Mouse (Mus musculus) intestine, embryonic 15.5 days (tissue): Measurements from ENCODE around the gene Kif13a. TPM values are rescaled to one million over a fixed set of nuclear protein-coding genes. Genes with fewer than 3 reads are reported as not detected.

Experiments used
- ATAC-seq: fragments of 200-750 bp; cut with Nextera tagmentation; 2 replicates; pipeline ENCODE4 v1.8.0; 2017; ENCODE audit warnings: moderate TSS enrichment, moderate library complexity
- H3K27ac ChIP-seq: fragments of 300-500 bp; sonication (generic); 2 replicates; pipeline ENCODE4 v1.5.1; 2015; ENCODE audit warnings: mild to moderate bottlenecking, inconsistent platforms
- H3K27me3 ChIP-seq: fragments of 300-500 bp; sonication (generic); replicated peaks from 2 replicates; pipeline ENCODE4 v1.6.1; 2015; ENCODE audit warnings: inconsistent platforms
- H3K36me3 ChIP-seq: fragments of 300-500 bp; sonication (generic); 2 replicates; pipeline ENCODE4 v1.6.1; 2015; ENCODE audit warnings: inconsistent platforms
- H3K4me1 ChIP-seq: fragments of 300-500 bp; sonication (generic); replicated peaks from 2 replicates; pipeline ENCODE4 v1.6.1; 2015; ENCODE audit warnings: inconsistent platforms
- H3K4me2 ChIP-seq: fragments of 300-500 bp; sonication (generic); replicated peaks from 2 replicates; pipeline ENCODE4 v1.6.1; 2015; ENCODE audit warnings: mild to moderate bottlenecking, inconsistent platforms
- H3K4me3 ChIP-seq: fragments of 300-500 bp; sonication (generic); replicated peaks from 2 replicates; pipeline ENCODE4 v1.5.1; 2015; ENCODE audit warnings: inconsistent platforms
- H3K9ac ChIP-seq: fragments of 300-500 bp; sonication (generic); 2 replicates; pipeline ENCODE4 v1.6.1; 2015; ENCODE audit warnings: inconsistent platforms
- H3K9me3 ChIP-seq: fragments of 300-500 bp; sonication (generic); 2 replicates; pipeline ENCODE4 v1.6.1; 2016; ENCODE audit warnings: inconsistent platforms
- WGBS: fragments of 180-500 bp; shearing (Covaris S2); methylation state at CpG from one replicate; pipeline ENCODE4 v1.1.7; 2015; 5-methylcytosine and 5-hydroxymethylcytosine counted together
- polyA plus RNA-seq: library from polyadenylated mRNA; unstranded; fragments of >200 nt; fragmentation: Nextera tagmentation; extraction: Ambion mirVana; gene quantifications from 2 replicates; pipeline ENCODE4 v1.2.1, GENCODE M21; 2015

Gene Kif13a
- polyA plus RNA-seq, 1 experiment from 2014 or later: 17.0 TPM

GRCm38 (mm10) chr13:46757946-46758345, 171.7 kb downstream of the Kif13a start:
- WGBS: 92% methylated on average over 7 of the region's 7 CpGs
- H3K27ac ChIP-seq: no peak overlapping the region

GRCm38 (mm10) chr13:46753294-46753693, 176.4 kb downstream of the Kif13a start:
- H3K9ac ChIP-seq: no peak overlapping the region
- H3K4me2 ChIP-seq: no peak overlapping the region
- WGBS: 80% methylated on average over 5 of the region's 5 CpGs
- H3K4me1 ChIP-seq: no peaks in the 10 kb centered on the region
- ATAC-seq: no peak
- H3K36me3 ChIP-seq: 0 out of 2 replicates have a peak, but pooled peaks cover 6% of the 10 kb centered on the region
- no peaks in the 10 kb centered on the region for H3K27me3 ChIP-seq
- no peaks in the 10 kb centered on the region for H3K9me3 ChIP-seq
- H3K27ac ChIP-seq: no peak overlapping the region
- no peak overlapping the region for H3K4me3 ChIP-seq

More at GRCm38 (mm10) chr13:46757946-46758345, 171.7 kb downstream of the Kif13a start:
- ATAC-seq: no peak
- H3K4me2 ChIP-seq: no peak overlapping the region
- H3K9ac ChIP-seq: no peak overlapping the region
- no peak overlapping the region for H3K4me3 ChIP-seq
- peaks cover 4% of the 10 kb centered on the region; the same call in 1 of the 2 replicates for H3K36me3 ChIP-seq
- H3K4me1 ChIP-seq: no peaks in the 10 kb centered on the region
- no peaks in the 10 kb centered on the region for H3K9me3 ChIP-seq
- no peaks in the 10 kb centered on the region for H3K27me3 ChIP-seq

- no peak for ATAC-seq
- H3K27me3 ChIP-seq: no peaks in the 10 kb centered on the region
- H3K27ac ChIP-seq: no peak overlapping the region
- no peaks in the 10 kb centered on the region for H3K9me3 ChIP-seq
- H3K4me1 ChIP-seq: no peaks in the 10 kb centered on the region
- H3K36me3 ChIP-seq: 0 out of 2 replicates have a peak, but pooled peaks cover 6% of the 10 kb centered on the region
- no peak overlapping the region for H3K4me2 ChIP-seq
- no peak overlapping the region for H3K9ac ChIP-seq
- no peak overlapping the region for H3K4me3 ChIP-seq
- 70% methylated on average over 13 of the region's 13 CpGs for WGBS
Measured at GRCm38 (mm10) chr13:46752566-46753229, 177.0 kb downstream of the Kif13a start.

DNA sequence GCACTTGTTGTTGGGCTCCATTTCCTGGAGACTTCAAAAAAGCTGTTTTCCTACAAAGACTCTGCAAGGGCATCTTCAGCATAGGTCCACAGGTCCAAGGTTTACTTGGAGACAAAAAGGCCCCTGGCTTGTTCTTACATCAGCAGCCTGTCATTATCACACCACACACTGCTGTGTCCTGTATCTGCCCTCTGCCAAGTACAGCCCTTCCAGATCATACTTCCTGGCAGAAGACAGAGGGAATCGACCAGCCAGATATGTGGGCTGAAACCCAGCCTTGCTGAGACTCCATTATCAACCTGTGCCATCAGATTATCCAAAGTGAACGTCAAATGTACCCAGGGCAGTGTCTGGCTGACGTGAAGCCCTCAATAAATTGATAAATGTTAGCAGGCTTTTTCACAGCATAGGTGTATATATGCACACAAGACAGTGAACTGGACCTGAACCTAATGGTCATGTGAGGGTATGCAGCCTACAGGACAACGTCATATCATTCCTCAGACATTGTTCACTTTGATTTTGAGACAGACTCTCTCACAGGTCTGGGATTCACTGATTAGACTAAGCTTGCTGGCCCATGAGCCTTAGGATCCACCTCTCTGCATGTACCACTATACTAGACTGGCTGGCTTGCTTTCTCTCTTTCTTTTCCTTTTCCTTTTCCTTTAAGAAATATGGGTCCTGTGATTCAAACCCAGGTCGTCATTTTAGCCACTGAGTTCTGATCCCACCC, 181.4 kb downstream of the Kif13a start:
- Histone ChIP-seq H3K27me3 (no peaks in the 10 kb centered on the region), H3K27ac (no peak overlapping the region), H3K4me3 (no peak overlapping the region), H3K9me3 (no peaks in the 10 kb centered on the region), H3K9ac (no peak overlapping the region), H3K4me1 (no peaks in the 10 kb centered on the region), H3K36me3 (0 out of 2 replicates have a peak, but pooled peaks cover 6% of the 10 kb centered on the region), H3K4me2 (no peak overlapping the region)
- WGBS: 77% methylated on average over 5 of the region's 5 CpGs
- ATAC-seq: no peak

GRCm38 (mm10) chr13:46743821-46744220, 185.8 kb downstream of the Kif13a start:
- Histone ChIP-seq H3K4me3 (no peak overlapping the region), H3K4me2 (no peak overlapping the region), H3K4me1 (no peaks in the 10 kb centered on the region), H3K9ac (no peak overlapping the region), H3K27ac (no peak overlapping the region), H3K9me3 (no peaks in the 10 kb centered on the region), H3K27me3 (no peaks in the 10 kb centered on the region), H3K36me3 (no peaks in the 10 kb centered on the region)
- no peak for ATAC-seq
- WGBS: 82% methylated on average over 8 of the region's 8 CpGs

- H3K9me3 ChIP-seq: no peaks in the 10 kb centered on the region
- H3K4me1 ChIP-seq: no peaks in the 10 kb centered on the region
- H3K27ac ChIP-seq: no peak overlapping the region
- 55% methylated on average over 2 of the region's 2 CpGs for WGBS
- H3K4me2 ChIP-seq: no peak overlapping the region
- H3K27me3 ChIP-seq: no peaks in the 10 kb centered on the region
- no peak for ATAC-seq
- H3K4me3 ChIP-seq: no peak overlapping the region
- no peaks in the 10 kb centered on the region for H3K36me3 ChIP-seq
- H3K9ac ChIP-seq: no peak overlapping the region
Measured at GRCm38 (mm10) chr13:46742367-46742766, 187.3 kb downstream of the Kif13a start.

GRCm38 (mm10) chr13:46739426-46739825, 190.2 kb downstream of the Kif13a start:
- Histone ChIP-seq H3K9ac (no peak overlapping the region), H3K36me3 (no peaks in the 10 kb centered on the region)
- WGBS: 77% methylated on average over 7 of the region's 7 CpGs

DNA sequence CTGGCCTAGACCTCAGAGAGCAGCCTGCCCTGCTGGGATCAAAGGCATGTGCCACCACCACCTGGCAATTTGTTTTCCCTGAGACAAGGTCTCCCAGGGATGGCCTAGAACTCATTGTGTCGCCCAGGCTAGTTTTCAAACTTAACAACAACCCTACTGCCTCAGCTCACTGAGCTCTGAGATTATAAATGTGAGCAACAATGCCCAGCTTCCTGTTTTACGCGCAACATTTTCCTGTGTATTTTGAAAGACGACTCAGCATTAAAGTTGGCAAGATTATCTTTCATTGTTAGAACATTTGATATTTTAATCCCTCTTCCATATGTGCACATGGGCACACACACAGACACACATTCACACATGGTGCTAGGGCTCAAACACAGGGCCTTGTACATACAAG, 192.2 kb downstream of the Kif13a start:
- WGBS: 83% methylated on average over 4 of the region's 4 CpGs
- no peak for ATAC-seq
- H3K27ac ChIP-seq: no peak overlapping the region
- no peak overlapping the region for H3K4me2 ChIP-seq
- H3K27me3 ChIP-seq: no peaks in the 10 kb centered on the region
- H3K4me3 ChIP-seq: no peak overlapping the region
- H3K4me1 ChIP-seq: peaks cover 7% of the 10 kb centered on the region; the same call in 1 of the 2 replicates
- no peaks in the 10 kb centered on the region for H3K36me3 ChIP-seq
- no peaks in the 10 kb centered on the region for H3K9me3 ChIP-seq
- H3K9ac ChIP-seq: no peak overlapping the region

More at GRCm38 (mm10) chr13:46739426-46739825, 190.2 kb downstream of the Kif13a start:
- H3K27ac ChIP-seq: no peak overlapping the region
- no peaks in the 10 kb centered on the region for H3K27me3 ChIP-seq
- H3K4me2 ChIP-seq: no peak overlapping the region
- ATAC-seq: no peak
- H3K4me3 ChIP-seq: no peak overlapping the region
- H3K4me1 ChIP-seq: peaks cover 7% of the 10 kb centered on the region; the same call in 1 of the 2 replicates
- H3K9me3 ChIP-seq: no peaks in the 10 kb centered on the region

- ATAC-seq: peak; percentile 50
- H3K27ac ChIP-seq: 0 out of 2 replicates have a peak overlapping the region, but pooled peaks have one; percentile 48
- H3K4me3 ChIP-seq: peak overlapping the region; percentile 49
- no peaks in the 10 kb centered on the region for H3K27me3 ChIP-seq
- peak overlapping the region; percentile 91 for H3K4me2 ChIP-seq
- H3K36me3 ChIP-seq: no peaks in the 10 kb centered on the region
- under 1% methylated on average over 12 of the region's 12 CpGs for WGBS
- peaks cover 7% of the 10 kb centered on the region; the same call in 1 of the 2 replicates for H3K4me1 ChIP-seq
- peak overlapping the region; percentile 29 for H3K9ac ChIP-seq
- H3K9me3 ChIP-seq: no peaks in the 10 kb centered on the region
Measured at GRCm38 (mm10) chr13:46736479-46736865, 193.2 kb downstream of the Kif13a start.

GRCm38 (mm10) chr13:46735808-46736478, 193.7 kb downstream of the Kif13a start:
- peak overlapping the region; percentile 48; the same call in 1 of the 2 replicates for H3K27ac ChIP-seq
- H3K4me3 ChIP-seq: peak overlapping the region; percentile 49
- peak overlapping the region; percentile 91 for H3K4me2 ChIP-seq
- H3K36me3 ChIP-seq: no peaks in the 10 kb centered on the region
- H3K9ac ChIP-seq: peak overlapping the region; percentile 29
- peak; percentile 79 for ATAC-seq
- H3K4me1 ChIP-seq: peaks cover 7% of the 10 kb centered on the region; the same call in 1 of the 2 replicates
- no peaks in the 10 kb centered on the region for H3K27me3 ChIP-seq
- H3K9me3 ChIP-seq: no peaks in the 10 kb centered on the region
- under 1% methylated on average over 20 of the region's 20 CpGs for WGBS

- peak overlapping the region; percentile 29 for H3K9ac ChIP-seq
- H3K4me3 ChIP-seq: peak overlapping the region; percentile 49
- no peaks in the 10 kb centered on the region for H3K27me3 ChIP-seq
- 0 out of 2 replicates have a peak, but pooled peaks have one; percentile 21 for ATAC-seq
- H3K27ac ChIP-seq: peak overlapping the region; percentile 48
- no peaks in the 10 kb centered on the region for H3K9me3 ChIP-seq
- H3K36me3 ChIP-seq: no peaks in the 10 kb centered on the region
- peaks cover 7% of the 10 kb centered on the region; the same call in 1 of the 2 replicates for H3K4me1 ChIP-seq
- H3K4me2 ChIP-seq: peak overlapping the region; percentile 91
- 30% methylated on average over 11 of the region's 11 CpGs for WGBS
Measured at GRCm38 (mm10) chr13:46735219-46735807, 194.4 kb downstream of the Kif13a start.

DNA sequence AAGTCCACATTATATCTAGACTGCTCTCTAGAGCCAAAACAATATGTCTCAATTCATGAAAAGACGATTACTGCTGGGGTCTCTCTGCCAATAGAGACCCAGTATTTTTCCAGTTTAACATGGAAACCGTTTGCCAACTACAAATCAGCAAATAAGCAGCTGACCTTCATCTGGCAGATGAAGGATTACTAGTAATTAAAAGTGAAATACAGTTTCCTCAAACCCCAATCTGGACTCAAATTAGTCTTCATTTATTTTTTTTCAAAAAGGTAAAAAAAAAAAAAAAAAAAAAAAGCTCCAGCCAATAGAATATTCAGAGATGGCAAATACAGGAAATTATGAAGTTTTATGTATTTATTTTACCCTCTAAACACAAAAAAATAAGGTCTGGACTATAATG, 199.7 kb downstream of the Kif13a start:
- no peak for ATAC-seq
- Histone ChIP-seq H3K9ac (no peak overlapping the region), H3K4me2 (no peak overlapping the region), H3K9me3 (no peaks in the 10 kb centered on the region), H3K27ac (no peak overlapping the region), H3K36me3 (no peaks in the 10 kb centered on the region), H3K27me3 (no peaks in the 10 kb centered on the region), H3K4me3 (no peak overlapping the region), H3K4me1 (0 out of 2 replicates have a peak, but pooled peaks cover 3% of the 10 kb centered on the region)
- 73% methylated on average over 2 of the region's 2 CpGs for whole genome bisulfite sequencing
